Mouse (Mus musculus): ENCODE results near the gene Tpst1.

Tpst1 gene

GRCm38 (mm10) chr5:130073026-130073425 lies at the start of gene Tpst1:
Gene Tpst1, plus strand, starts transcription at chr5:130073326.
- DNase-seq, result no peak

DNA sequence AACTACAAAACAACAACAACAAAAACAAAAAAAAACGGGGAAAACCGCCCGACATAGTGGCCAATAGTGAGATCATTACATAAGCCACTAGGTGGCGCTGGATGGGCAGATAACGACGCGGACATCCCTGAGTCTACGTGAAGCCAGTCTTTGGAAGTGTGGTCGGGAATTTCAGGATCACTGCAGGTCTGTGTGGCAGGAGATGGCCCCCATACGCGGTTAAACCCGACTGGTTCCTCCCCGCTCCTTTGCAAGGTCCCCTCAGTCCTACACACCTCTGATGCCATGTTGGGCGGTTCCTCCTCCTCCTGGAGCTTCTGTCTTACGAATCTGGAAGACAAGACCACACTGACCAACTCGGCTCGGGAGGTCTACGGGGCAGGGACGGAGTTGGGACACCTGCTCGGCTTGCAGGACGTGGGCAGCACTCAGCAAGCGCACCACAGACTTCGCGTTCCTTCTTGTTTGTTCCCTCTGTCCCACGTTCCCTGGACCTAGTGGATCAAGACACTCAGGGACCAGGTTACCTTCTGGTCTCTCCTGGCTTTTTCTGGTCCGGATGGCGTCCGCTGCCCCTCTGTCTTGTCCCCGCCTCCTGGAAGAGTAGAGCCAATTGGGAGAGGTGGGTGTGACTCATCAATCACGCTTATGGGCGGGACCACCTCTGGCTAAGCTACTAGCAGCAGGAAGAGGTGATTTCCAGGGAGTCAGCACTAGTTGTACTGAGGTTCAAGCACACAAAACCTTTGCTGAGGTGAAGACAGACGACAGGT lies 49.2 kb upstream of the Tpst1 start:
- peak; percentile 82 for DNase-seq

GRCm38 (mm10) chr5:130027134-130027533 lies 46.0 kb upstream of the Tpst1 start:
- DNase-seq, result no peak

DNA sequence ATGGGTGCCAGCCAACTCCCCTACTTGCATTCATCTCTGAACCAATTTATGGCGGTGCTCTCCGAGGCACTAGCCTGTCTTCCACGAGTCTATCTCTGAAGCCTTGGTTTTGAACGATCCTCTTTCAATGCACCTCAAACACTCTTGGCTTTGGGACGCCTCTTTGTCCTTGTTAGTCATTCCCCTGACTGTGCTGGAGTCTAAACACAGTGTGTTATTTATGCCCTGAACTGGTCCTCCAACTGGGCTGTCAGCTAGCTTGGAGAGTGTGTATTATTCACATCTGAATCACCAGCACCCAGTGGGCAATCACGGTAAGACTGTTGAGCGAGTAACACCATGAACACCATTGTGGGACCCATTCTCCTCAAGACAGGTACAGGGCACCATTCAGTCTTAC lies 45.4 kb upstream of the Tpst1 start:
- no peak for DNase-seq

DNA sequence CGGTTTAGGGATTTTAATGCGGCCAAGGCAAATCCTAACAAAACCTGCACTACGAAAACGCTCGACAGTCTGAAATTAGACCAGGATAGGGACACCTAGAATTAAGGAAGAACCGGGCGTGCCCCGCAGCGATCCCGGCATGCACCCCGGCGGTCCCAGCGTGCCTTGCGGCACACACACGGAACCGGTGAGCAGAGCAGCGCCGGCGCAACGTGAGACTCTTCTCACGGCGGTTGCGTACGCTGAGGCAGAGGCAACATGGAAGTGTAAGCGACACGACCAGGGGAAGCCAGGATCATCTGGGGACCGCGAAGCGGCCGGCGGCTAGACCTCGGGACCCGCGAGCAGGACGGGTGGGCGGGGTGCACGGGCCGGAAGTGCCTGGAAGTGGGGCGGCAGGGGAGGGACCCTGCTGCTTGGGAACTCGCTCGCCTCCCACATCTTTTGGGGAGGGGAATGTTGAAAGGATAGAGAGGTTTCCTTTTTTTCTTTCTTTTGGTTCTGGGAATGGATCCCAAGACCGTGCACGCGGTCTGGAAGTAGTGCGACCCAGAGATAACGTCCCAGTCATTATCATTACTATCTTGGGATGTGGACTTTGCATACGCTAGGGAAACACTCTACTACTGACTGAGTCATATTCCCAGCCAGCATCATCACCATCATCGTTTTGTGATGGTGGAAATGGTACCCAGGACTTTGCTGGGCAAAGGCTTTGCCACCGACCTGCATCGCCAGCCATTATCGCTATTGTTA lies 43.8 kb upstream of the Tpst1 start, which contains the start of the genes Asl and Crcp:
Asl (minus strand) TSS at position 106 of the 756 bp plus-strand sequence.
Crcp (plus strand) TSS at position 149 of the 756 bp plus-strand sequence.
- peak; percentile 85 for DNase-seq

- DNase-seq, result no peak
These were observed 41.4 kb upstream of the Tpst1 start for GRCm38 (mm10) chr5:130031410-130032390.

DNA sequence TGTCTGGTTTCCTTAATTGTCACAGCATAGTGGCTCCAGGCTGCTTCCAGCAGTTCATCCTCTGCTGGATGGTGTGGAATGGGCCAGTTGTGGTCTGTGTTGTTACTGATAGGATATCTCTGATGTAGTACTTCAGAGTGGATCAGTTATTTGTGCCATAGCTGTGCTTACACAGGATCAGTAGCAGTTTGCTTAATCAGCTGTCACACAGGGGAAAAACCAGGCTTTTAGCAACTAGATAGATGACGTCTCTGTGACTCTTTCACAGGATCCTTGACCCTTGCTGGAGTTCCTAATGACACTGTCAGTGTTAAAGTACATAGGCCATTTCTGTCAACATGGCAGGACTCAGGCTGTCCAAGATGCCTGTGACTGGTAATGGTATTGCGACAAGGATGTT lies 39.3 kb upstream of the Tpst1 start:
- DNase-seq, result no peak

GRCm38 (mm10) chr5:130036300-130036699 lies 36.8 kb upstream of the Tpst1 start:
- DNase-seq, result peak; percentile 21

- peak; percentile 55 for DNase-seq
These were observed 35.2 kb upstream of the Tpst1 start for GRCm38 (mm10) chr5:130037752-130038455.

GRCm38 (mm10) chr5:130040797-130041196 lies 32.3 kb upstream of the Tpst1 start:
- DNase-seq, result no peak

- DNase-seq, result no peak
These were observed 31.9 kb upstream of the Tpst1 start for GRCm38 (mm10) chr5:130041262-130041661.

- DNase-seq, result no peak
These were observed 29.4 kb upstream of the Tpst1 start for GRCm38 (mm10) chr5:130043741-130044140.

- DNase-seq, result no peak
These were observed 28.9 kb upstream of the Tpst1 start for GRCm38 (mm10) chr5:130044201-130044695.

- no peak for DNase-seq
These were observed 27.0 kb upstream of the Tpst1 start for GRCm38 (mm10) chr5:130046100-130046499.

DNA sequence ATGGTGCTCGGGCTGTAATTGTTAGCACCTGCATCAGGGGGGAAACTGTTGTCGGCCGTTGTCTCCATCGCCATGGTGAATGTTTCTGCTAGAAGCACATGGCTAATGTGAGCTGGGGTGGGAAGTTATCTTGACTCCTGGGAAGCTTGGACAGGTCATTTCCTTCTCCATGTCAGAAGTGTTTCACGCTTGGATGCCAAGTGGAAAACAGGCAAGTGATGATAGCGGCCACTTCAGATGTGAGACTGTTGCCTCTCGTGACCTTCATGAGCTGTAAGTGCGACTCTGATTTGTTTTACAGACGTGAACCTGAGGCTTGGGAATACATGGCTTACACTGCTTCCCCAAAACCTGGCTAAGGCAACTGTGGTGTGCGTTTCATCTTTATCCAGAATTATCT lies 26.5 kb upstream of the Tpst1 start:
- no peak for DNase-seq

GRCm38 (mm10) chr5:130047013-130047412 lies 26.1 kb upstream of the Tpst1 start:
- no peak for DNase-seq

GRCm38 (mm10) chr5:130048786-130049520 lies 24.2 kb upstream of the Tpst1 start:
- DNase-seq, result no peak

- no peak for DNase-seq
These were observed 22.7 kb upstream of the Tpst1 start for GRCm38 (mm10) chr5:130050416-130050815.

GRCm38 (mm10) chr5:130051073-130051860 lies 21.9 kb upstream of the Tpst1 start:
- DNase-seq, result no peak

- no peak for DNase-seq
These were observed 20.6 kb upstream of the Tpst1 start for GRCm38 (mm10) chr5:130052510-130052909.
